Mouse (Mus musculus) fibroblast of lung, adult 2 months (primary cell): ENCODE results near the gene Exosc1.

ENCODE experiments used
- DNase-seq: peaks from one replicate; pipeline ENCODE4 v3.0.0-alpha.2; 2011; ENCODE audit warnings: low read depth

The Exosc1 gene

GRCm38 (mm10) chr19:41874356-41874755 lies 58.9 kb downstream of the Exosc1 start:
- no peak for DNase-seq
